Mouse (Mus musculus): ENCODE measurements around the gene Zfp663. TPM values are rescaled to one million over a fixed set of nuclear protein-coding genes. Genes with fewer than 3 reads are reported as not detected.

Zfp663 gene
- polyA plus RNA-seq, 1 experiment from 2014 or later: 0.60 TPM

DNA sequence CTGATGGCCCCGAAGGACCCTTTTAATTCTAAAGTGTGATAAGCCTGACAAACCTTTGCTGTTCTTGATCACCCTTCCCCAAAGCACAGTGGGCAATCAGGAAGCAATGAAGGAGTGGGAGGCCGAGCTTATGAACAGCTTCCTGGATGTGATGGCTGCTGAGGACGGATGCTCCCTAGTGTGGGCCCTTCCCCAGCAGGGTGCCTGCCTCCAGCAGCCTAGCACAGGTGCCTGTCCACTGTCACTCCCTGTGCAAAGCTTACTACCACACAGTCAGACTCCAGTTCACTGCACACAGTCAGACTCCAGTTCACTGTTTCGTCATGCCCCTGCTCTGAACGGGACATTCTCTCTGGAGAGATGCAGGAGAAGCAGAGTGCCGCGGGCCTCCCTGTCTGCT is 56.1 kb downstream of the Zfp663 start:
- 65% methylated on average over 7 of the region's 7 CpGs for WGBS
- no peak overlapping the region for H3K4me3 ChIP-seq
- H3K4me1 ChIP-seq: peaks cover 26% of the 10 kb centered on the region
- H3K27ac ChIP-seq: no peak overlapping the region
- peaks cover 88% of the 10 kb centered on the region for H3K36me3 ChIP-seq
- H3K27me3 ChIP-seq (ENCODE audit: insufficient read depth, poor library complexity, severe bottlenecking): peaks cover 6% of the 10 kb centered on the region; the same call in 1 of the 2 replicates
- no peaks in the 10 kb centered on the region for H3K9me3 ChIP-seq
- no peak for DNase-seq (ENCODE audit: low spot score)

- WGBS: 90% methylated on average over 12 of the region's 12 CpGs
- peaks cover 95% of the 10 kb centered on the region for H3K36me3 ChIP-seq
- no peak overlapping the region for H3K27ac ChIP-seq
Observed at GRCm38 (mm10) chr2:165311577-165311976, 57.0 kb downstream of the Zfp663 start.

DNA sequence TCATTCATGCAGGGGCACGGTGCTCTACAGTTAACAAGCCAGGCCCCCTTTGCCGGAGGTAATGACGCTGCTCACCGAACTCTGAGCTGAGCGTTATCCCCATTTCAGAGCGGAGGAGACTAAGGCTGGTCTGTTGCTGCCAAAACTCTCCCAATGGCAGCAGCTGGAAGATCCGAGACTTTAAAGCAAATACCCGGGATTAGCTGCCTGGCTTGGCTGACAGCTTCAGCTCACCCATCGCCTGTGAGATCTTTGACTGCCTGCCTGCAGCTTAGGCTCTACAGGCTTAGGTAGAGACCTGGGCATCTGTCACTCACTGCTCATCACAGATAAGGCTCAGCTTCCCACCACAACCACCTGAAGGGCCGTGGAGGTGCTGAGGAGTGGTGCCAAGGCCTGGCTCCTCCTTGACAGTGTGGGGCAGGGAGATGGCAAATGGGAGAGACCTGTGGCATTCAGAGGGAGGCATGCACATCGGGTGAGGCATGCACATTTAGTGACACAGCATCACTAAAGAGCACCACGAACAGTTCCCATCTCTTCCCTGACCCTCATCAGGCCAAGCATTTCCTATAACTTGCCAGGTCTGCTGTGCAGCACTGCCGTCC is 57.6 kb downstream of the Zfp663 start:
- H3K4me3 ChIP-seq: no peak overlapping the region
- peaks cover 12% of the 10 kb centered on the region for H3K4me1 ChIP-seq
- H3K27me3 ChIP-seq (ENCODE audit: insufficient read depth, poor library complexity, severe bottlenecking): peaks cover 6% of the 10 kb centered on the region; the same call in 1 of the 2 replicates
- H3K27ac ChIP-seq: no peak overlapping the region
- peaks cover 97% of the 10 kb centered on the region for H3K36me3 ChIP-seq
- H3K9me3 ChIP-seq: no peaks in the 10 kb centered on the region
- DNase-seq (ENCODE audit: low spot score): no peak
- WGBS: 70% methylated on average over 13 of the region's 13 CpGs

More at GRCm38 (mm10) chr2:165311577-165311976, 57.0 kb downstream of the Zfp663 start:
- Histone ChIP-seq H3K27me3 (ENCODE audit: insufficient read depth, poor library complexity, severe bottlenecking) (peaks cover 6% of the 10 kb centered on the region; the same call in 1 of the 2 replicates), H3K4me3 (no peak overlapping the region), H3K9me3 (no peaks in the 10 kb centered on the region), H3K4me1 (peaks cover 18% of the 10 kb centered on the region)
- DNase-seq (ENCODE audit: low spot score): no peak

DNA sequence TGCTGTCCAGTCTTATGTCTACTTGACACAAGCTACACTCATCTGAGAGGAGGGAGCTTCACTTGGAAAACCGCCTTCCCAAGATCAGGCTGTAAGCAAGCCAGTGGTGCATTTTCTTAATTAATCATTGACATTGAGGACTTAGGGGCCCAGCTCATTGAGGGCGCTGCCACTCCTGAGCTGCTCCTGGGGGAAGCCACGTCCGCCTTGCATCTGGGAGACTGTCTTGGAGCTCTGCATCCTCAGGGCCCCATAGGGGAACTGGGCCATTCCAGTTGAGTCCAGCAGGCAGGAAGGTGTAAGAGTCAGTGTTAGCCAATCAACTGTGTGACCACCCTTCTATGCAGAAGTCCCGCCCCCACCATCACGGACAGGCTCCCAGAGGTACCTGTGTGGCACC is 60.7 kb downstream of the Zfp663 start:
- H3K4me1 ChIP-seq: 0 out of 2 replicates have a peak, but pooled peaks cover 6% of the 10 kb centered on the region
- no peak overlapping the region for H3K4me3 ChIP-seq
- H3K9me3 ChIP-seq: no peaks in the 10 kb centered on the region
- DNase-seq (ENCODE audit: low spot score): no peak
- WGBS: 92% methylated on average over 6 of the region's 6 CpGs
- H3K36me3 ChIP-seq: peaks cover 93% of the 10 kb centered on the region
- H3K27me3 ChIP-seq (ENCODE audit: insufficient read depth, poor library complexity, severe bottlenecking): peaks cover 6% of the 10 kb centered on the region; the same call in 1 of the 2 replicates
- H3K27ac ChIP-seq: no peak overlapping the region

DNA sequence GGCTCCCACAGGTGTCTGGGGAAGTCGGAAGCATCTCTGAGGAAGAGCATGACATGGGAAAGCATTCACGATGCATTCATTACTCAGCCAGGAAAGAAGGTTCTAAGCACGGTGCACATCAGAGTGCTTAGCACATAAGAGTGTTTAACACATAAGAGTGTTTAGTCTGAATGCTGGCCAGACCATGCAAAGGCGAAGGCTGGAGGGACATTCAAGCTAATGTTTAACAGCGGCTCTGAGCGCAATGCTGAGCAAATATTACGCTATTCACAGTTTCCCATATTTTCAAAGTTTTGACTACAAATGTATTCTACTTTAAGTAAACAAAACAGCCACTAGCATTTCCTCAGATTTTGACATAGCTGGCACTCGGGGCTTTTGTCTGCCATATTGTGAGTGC is 63.1 kb downstream of the Zfp663 start:
- peaks cover 92% of the 10 kb centered on the region for H3K36me3 ChIP-seq

GRCm38 (mm10) chr2:165304819-165305218 is 63.7 kb downstream of the Zfp663 start:
- Histone ChIP-seq H3K36me3 (peaks cover 86% of the 10 kb centered on the region), H3K27me3 (ENCODE audit: insufficient read depth, poor library complexity, severe bottlenecking) (no peaks in the 10 kb centered on the region), H3K9me3 (no peaks in the 10 kb centered on the region), H3K4me3 (no peak overlapping the region), H3K27ac (no peak overlapping the region), H3K4me1 (no peaks in the 10 kb centered on the region)
- no peak for DNase-seq (ENCODE audit: low spot score)
- 81% methylated on average over 19 of the region's 19 CpGs for WGBS

More for the DNA sequence above, 63.1 kb downstream of the Zfp663 start:
- Histone ChIP-seq H3K4me1 (no peaks in the 10 kb centered on the region), H3K27ac (no peak overlapping the region), H3K27me3 (ENCODE audit: insufficient read depth, poor library complexity, severe bottlenecking) (no peaks in the 10 kb centered on the region), H3K9me3 (no peaks in the 10 kb centered on the region), H3K4me3 (no peak overlapping the region)
- 90% methylated on average over 8 of the region's 8 CpGs for WGBS
- DNase-seq (ENCODE audit: low spot score): no peak

- H3K36me3 ChIP-seq: peaks cover 86% of the 10 kb centered on the region
Observed at GRCm38 (mm10) chr2:165303354-165304012, 65.0 kb downstream of the Zfp663 start.

DNA sequence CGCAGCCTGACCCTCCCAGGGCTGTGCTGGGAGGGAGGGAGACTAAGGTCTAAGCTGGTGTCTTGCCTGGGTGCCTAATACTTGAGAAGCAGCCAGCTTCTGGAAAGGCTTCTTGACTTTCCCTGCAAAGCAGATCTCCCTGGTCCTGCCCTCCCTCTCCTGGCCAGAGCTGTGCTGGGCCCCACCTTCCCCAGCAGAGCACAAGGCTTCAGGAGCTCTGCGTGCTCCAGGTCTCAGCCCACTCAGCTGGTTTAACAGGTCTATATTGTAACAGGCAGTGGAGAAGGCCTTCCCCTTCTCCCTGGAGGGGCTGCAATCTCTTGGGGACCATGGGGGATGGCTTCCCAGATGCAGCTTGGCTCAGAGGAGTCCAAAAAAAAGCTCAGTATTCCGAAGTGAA is 67.1 kb downstream of the Zfp663 start:
- WGBS: 61% methylated on average over 3 of the region's 3 CpGs
- Histone ChIP-seq H3K4me3 (no peak overlapping the region), H3K9me3 (no peaks in the 10 kb centered on the region), H3K27me3 (ENCODE audit: insufficient read depth, poor library complexity, severe bottlenecking) (no peaks in the 10 kb centered on the region), H3K27ac (no peak overlapping the region), H3K36me3 (peaks cover 88% of the 10 kb centered on the region), H3K4me1 (no peaks in the 10 kb centered on the region)
- no peak for DNase-seq (ENCODE audit: low spot score)

More at GRCm38 (mm10) chr2:165303354-165304012, 65.0 kb downstream of the Zfp663 start:
- DNase-seq (ENCODE audit: low spot score): no peak
- Histone ChIP-seq H3K27ac (no peak overlapping the region), H3K4me3 (no peak overlapping the region), H3K9me3 (no peaks in the 10 kb centered on the region), H3K27me3 (ENCODE audit: insufficient read depth, poor library complexity, severe bottlenecking) (no peaks in the 10 kb centered on the region), H3K4me1 (no peaks in the 10 kb centered on the region)
- WGBS: 88% methylated on average over 6 of the region's 6 CpGs

Other genes with a start within 250 kb of the Zfp663 start
- gene Cdh22, start 133.9 kb downstream of the Zfp663 start, polyA plus RNA-seq (2016; fragmentation: Nextera tagmentation; extraction: Ambion mirVana): 0.04 and 0.12 TPM in 2 replicates
- gene Slc35c2, start 80.9 kb downstream of the Zfp663 start, polyA plus RNA-seq (2016; fragmentation: Nextera tagmentation; extraction: Ambion mirVana): 57.3 and 61.9 TPM in 2 replicates
- 56.5 and 61.3 TPM in 2 replicates for gene Elmo2, start 42.2 kb downstream of the Zfp663 start, polyA plus RNA-seq (2016; fragmentation: Nextera tagmentation; extraction: Ambion mirVana)
- gene Zfp334, start 19.5 kb upstream of the Zfp663 start, polyA plus RNA-seq (2016; fragmentation: Nextera tagmentation; extraction: Ambion mirVana): 9.3 and 12.2 TPM in 2 replicates
- 0.07 and 0.39 TPM in 2 replicates for gene Ocstamp, start 31.7 kb upstream of the Zfp663 start, polyA plus RNA-seq (2016; fragmentation: Nextera tagmentation; extraction: Ambion mirVana)
- gene Slc13a3, start 104.5 kb upstream of the Zfp663 start, polyA plus RNA-seq (2016; fragmentation: Nextera tagmentation; extraction: Ambion mirVana): 0.14 and 0.53 TPM in 2 replicates
- 31.7 and 42.2 TPM in 2 replicates for gene Trp53rka, start 124.6 kb upstream of the Zfp663 start, polyA plus RNA-seq (2016; fragmentation: Nextera tagmentation; extraction: Ambion mirVana)
- 4.2 and 4.6 TPM in 2 replicates for gene Slc2a10, start 135.1 kb upstream of the Zfp663 start, polyA plus RNA-seq (2016; fragmentation: Nextera tagmentation; extraction: Ambion mirVana)
- 0.34 and 1.7 TPM in 2 replicates for gene Eya2, start 226.3 kb upstream of the Zfp663 start, polyA plus RNA-seq (2016; fragmentation: Nextera tagmentation; extraction: Ambion mirVana)

Measured in heart, embryonic 10.5 days (tissue).